Mouse (Mus musculus) left cerebral cortex, postnatal 36 days (tissue): ENCODE results near the gene Ppfibp2. TPM values are rescaled to one million over a fixed set of nuclear protein-coding genes. Genes with fewer than 3 reads are reported as not detected.

ENCODE experiments used
- DNase-seq, 2 experiments: peaks; one replicate each; pipeline ENCODE4 v3.0.0; 2021 to 2022; ENCODE audit warnings: low spot score in 2 of 2, mixed read lengths in 1 of 2
- intact Hi-C: fragments of 180-260 bp; cut with DNase I; formaldehyde crosslinking; loops from one replicate; pipeline ENCODE4 v1.15.1; 2025
- total RNA-seq, 2 experiments: library from RNA; stranded (reverse); gene quantifications; 2 replicates each; pipeline ENCODE4 v1.2.3; 2021

Ppfibp2 gene
- 1 to 10 TPM; 5.2 to 7.0 TPM for total RNA-seq

DNA sequence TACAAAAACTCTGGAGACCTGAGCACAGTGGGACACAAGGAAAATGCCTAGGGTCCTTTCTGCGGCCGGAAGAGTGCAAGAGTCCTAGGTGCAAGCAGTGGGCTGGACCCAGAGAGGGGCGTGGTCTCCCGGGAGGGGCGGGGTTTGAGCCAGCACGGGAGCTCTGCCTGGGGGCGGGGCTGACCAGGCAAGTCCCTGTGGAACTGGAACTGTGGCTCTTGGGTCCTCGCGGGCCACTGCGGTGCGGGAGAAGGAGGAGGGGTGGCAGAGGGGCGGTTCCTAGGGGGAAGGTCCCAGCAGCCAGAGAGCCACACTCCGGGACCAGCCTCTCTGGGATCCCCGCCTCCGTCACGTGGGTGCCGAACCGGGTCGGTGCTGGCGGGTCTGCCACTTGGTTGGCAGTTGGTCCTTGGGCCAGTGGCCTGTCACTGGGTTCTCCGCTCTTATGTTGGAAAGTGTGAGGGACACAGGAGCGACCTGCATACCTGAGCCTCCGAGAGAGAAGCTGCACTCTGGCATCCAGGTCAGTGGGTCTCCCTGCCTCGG is at the start of gene Ppfibp2:
TSS of gene Ppfibp2 (plus strand) at position 351 of the 546 bp plus-strand sequence.
- intact Hi-C loops: no loop called here

GRCm38 (mm10) chr7:107547872-107548271 is 47.1 kb upstream of the Ppfibp2 start:
- no peak for DNase-seq
- intact Hi-C loops: no loop called here

More for the DNA sequence above, at the start of gene Ppfibp2:
- DNase-seq: peak; percentile 74 to 79

DNA sequence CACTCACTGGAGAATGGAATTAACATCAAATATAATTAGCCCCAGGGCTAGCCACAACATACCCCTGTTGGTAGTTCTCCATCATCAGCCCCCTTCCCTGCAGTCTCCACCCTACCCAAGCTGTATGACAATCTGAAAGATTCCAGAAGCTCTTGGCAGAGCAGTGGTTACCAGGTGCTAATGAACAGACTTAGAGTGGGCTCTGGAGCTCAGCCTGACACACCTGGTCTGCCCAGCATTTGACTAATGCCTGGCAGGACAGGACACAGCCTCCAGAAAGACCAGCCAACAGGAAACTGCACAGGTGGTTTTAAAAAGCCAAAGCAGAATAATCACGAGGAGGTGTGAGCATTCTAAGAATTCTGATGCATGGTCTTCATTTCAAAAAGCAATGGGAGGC is 41.5 kb upstream of the Ppfibp2 start:
- no peak for DNase-seq
- intact Hi-C loops: no loop called here

- no peak for DNase-seq
- intact Hi-C loops: no loop called here
These were observed 39.1 kb upstream of the Ppfibp2 start for GRCm38 (mm10) chr7:107555906-107556305.

- intact Hi-C loops: no loop called here
- DNase-seq: no peak
These were observed 34.3 kb upstream of the Ppfibp2 start for GRCm38 (mm10) chr7:107560675-107561074.

- intact Hi-C loops: no loop called here
- no peak for DNase-seq
These were observed 33.4 kb upstream of the Ppfibp2 start for GRCm38 (mm10) chr7:107561584-107561983.

- DNase-seq: no peak
- intact Hi-C loops: no loop called here
These were observed 31.3 kb upstream of the Ppfibp2 start for GRCm38 (mm10) chr7:107563727-107564126.

DNA sequence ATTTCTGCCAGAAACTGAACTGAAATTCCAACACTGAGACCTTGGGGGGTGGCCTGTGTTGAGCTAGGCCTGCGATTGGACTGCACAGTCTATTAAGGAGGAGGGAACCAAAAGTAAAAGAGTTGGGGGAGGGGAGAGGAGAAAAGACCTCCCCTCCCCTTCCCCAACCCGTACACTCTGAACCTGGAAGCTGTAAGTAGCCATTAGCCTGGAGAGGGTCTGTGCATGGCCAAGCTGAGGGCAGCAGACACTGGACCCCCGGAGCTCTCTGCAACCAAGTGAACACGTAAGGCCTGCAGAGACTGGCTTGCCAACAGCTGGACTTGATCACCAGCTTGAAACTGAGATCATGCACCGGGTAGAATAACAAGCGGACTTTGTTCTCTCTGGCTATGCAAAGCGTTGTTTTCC is 27.7 kb upstream of the Ppfibp2 start, which contains the start of gene Olfml1:
TSS of gene Olfml1 (plus strand) at position 186 of the 411 bp plus-strand sequence.
- intact Hi-C loops: no loop called here
- DNase-seq: peak; percentile 4 to 7

DNA sequence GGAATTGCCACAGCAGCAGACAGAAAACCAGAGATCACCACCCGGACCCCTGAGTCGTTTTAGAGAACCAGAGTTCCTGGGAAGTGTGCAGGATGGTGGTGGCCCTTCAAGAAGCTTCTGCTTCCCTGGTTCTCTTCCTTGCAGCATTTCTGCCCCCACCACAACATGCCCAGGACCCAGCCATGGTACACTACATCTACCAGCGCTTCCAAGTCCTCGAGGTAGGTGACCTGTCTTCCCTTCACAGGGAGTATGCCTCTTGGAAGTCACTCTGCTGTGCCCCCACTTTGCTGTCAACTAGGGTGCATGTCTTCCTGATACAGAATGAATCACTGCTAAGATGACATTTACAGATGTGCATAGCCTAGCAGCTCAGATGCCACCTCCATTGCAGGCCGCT is 27.3 kb upstream of the Ppfibp2 start:
- no peak for DNase-seq
- intact Hi-C loops: no loop called here

DNA sequence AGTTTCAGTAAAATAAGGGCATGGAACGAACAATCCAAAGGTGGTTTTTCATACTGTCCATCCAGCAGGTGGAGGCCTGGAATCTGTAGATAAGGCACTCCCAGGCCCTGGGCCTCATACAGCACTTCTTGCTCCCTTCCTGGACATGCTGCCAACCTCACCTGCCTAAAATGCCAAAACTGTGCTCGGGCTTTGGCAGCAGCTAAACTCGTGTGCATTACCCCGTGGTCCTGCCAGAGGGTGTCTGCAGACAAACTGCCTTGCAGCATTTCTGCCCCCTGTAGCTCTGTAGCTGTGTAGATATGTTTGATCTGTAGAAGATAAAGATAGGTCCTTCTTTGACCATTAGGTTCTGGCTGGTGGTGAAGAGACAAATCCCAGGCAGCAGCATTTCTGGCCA is 26.0 kb upstream of the Ppfibp2 start:
- intact Hi-C loops: no loop called here
- no peak for DNase-seq

DNA sequence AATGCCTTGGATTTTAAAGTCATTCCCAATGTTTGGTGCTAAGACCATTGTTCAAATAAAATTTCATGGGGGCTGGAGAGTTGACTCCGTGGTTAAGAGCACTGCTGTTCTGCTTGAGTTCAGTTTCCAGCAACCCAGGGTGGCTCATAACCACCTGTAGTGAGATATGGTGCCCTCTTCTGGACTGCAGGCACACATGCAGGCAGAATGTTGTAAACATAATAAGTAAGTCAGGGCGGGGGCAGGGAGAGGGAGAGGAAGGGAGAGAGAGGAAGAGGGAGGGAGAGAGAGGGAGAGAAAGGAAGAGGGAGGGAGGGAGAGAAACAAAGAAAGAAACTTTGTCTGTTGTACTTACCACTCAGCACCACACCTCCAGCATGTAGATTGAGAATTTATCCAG is 21.2 kb upstream of the Ppfibp2 start:
- intact Hi-C loops: no loop called here
- no peak for DNase-seq

DNA sequence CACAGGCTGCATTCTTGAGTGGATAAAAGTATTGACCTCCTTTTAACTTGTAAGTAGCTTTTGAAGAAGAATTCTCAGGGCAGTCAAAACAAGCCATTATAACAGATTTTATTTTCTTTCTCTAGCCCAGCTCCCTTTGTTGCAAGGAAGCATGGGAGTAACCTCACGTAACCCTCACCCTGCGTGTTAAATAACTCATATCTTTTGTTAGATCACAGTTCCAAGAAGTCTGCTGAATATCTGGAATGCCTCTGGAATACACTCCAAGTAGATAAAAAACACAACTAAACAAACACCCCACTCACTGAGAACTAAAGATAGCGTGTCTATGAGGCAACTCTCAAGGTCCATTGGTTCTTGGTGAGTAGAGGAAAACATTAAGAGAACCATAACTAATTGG is 20.7 kb upstream of the Ppfibp2 start:
- DNase-seq: no peak
- intact Hi-C loops: no loop called here

DNA sequence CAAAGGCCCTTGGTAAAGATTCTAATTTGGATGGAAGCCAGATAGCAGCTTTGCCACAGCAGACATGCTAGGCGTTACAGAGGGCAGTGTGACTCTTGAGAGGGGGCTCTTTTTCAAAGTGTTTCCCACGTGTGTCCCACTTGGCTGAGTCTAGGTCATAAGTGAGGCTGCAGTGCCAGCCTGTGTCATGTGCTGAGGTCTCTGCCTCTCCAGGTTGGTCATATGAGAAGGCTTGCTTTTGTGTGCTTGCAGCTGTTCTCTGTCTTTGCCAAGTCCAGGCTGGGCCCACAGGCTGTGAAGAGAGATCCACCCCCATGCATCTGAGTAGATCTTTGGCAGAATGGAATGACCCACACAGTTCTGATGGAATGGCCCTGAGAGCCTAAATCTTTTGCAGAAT is 2.4 kb upstream of the Ppfibp2 start:
- intact Hi-C loops: no loop called here
- peak; percentile 10 to 18 for DNase-seq

DNA sequence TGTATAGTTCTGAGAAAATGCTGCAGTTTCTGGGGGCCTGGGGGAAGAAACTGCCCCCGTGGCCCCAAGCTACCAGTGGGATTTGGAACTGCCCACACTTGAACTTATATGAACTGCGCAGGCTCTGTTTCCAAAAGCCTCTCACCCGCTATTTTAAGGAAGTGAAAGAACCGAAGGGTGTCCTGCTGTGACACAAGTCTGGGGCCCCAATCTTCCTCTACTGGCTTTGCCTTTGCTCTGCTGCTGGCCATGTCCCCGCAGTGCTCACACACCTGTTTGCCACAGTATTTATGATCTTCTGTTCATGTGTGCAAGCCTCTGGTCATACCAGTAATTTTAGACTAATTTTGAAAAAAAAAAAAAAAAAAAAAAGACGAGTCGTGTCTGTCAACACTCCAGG is 1.1 kb upstream of the Ppfibp2 start:
- no peak for DNase-seq
- intact Hi-C loops: no loop called here

DNA sequence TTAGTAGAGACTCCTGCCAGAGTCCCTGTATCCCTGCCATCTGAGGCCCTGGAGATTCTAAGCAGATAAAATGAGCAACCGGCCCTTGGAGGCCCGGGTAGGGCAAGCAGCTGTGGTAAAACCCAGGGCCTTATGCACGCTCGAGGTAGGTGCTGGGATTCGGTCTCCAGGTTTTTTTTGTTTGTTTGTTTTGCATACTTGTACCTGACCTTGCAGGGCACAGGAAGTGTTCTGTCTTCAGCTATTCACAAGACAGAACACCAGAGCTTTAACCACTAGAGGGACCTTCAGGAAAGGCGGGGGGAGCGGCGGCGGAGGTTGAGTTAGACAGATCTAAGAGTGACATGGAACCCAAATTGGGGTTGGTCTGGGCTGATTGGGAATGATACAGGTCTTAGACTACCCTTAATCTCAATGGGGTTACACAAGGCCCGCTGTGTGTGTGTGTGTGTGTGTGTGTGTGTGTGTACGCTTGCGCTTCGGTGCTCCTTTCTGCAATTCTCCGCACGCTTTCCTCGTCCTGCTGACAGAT is 616 bp upstream of the Ppfibp2 start:
- intact Hi-C loops: no loop called here
- DNase-seq: peak; percentile 18 to 23

DNA sequence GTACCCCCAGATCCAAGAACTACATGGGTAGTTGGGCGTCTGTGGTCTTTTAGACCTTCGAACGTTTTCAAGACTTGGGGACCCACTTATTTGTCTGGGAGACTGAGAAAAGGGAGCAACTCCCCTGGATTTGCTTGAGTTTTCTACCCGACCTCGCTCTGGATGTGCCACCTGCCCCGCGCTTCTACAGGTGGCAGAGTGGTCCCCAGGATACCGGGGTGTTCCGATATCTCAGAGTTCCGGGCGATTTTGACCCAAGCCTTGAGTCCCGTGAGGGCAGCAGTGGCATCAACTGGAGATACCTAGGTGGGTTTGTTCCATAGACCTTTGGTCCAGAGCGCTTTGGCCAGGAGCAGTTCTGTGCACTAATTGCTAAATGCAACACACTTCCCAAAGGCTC is 419 bp downstream of the Ppfibp2 start:
- intact Hi-C loops: no loop called here

GRCm38 (mm10) chr7:107596753-107597152 is 1.7 kb downstream of the Ppfibp2 start:
- intact Hi-C loops: no loop called here
- no peak for DNase-seq

More for the DNA sequence above, 419 bp downstream of the Ppfibp2 start:
- no peak for DNase-seq

- intact Hi-C loops: no loop called here
- DNase-seq: no peak
These were observed 2.9 kb downstream of the Ppfibp2 start for GRCm38 (mm10) chr7:107597956-107598355.

DNA sequence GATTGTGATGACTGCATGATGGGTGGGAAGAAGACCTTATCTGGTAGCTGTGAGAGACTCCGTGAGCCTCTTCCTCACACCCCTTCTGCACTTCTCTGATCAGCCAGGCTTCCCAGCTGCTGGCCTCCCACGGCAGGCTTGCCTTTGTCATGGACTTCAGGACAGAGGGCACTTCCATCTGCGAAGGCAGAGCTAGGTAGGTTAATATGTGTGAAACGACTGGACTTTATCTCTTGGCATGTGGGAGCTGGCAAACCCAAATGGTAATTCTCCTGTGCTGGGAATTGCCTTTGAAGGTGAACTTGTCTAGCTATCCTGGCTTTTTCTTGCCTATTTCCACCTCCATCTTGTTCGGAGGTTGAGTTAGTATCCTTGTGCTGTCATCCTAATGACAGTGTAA is 5.6 kb downstream of the Ppfibp2 start:
- intact Hi-C loops: no loop called here
- DNase-seq: no peak

GRCm38 (mm10) chr7:107602505-107602904 is 7.5 kb downstream of the Ppfibp2 start:
- no peak for DNase-seq
- intact Hi-C loops: no loop called here

GRCm38 (mm10) chr7:107602913-107603312 is 7.9 kb downstream of the Ppfibp2 start:
- intact Hi-C loops: no loop called here
- DNase-seq: no peak

- no peak for DNase-seq
- intact Hi-C loops: no loop called here
These were observed 12.8 kb downstream of the Ppfibp2 start for GRCm38 (mm10) chr7:107607766-107608165.
